Mouse (Mus musculus): ENCODE data around the gene Cspg5. TPM values are rescaled to one million over a fixed set of nuclear protein-coding genes. Genes with fewer than 3 reads are reported as not detected.

Gene Cspg5
- polyA plus RNA-seq, 1 experiment = 0.24 TPM

- H3K79me2 ChIP-seq (ENCODE audit: control insufficient read depth, insufficient read depth) = no peaks in the 10 kb centered on the region
- no peak overlapping the region for H3K4me2 ChIP-seq (ENCODE audit: low read depth)
- no peaks in the 10 kb centered on the region for H3K27me3 ChIP-seq (ENCODE audit: control insufficient read depth, insufficient read depth, insufficient read length)
- H3ac ChIP-seq (ENCODE audit: control insufficient read depth, insufficient read length) = no peak overlapping the region
- no peak for TF ChIP-seq MYOD1 (IDR thresholded peaks at IDR 0.05; ENCODE audit: control insufficient read depth in 1 of 3, insufficient read length in 2 of 3, low read depth in 2 of 3)
- no peak for TF ChIP-seq USF1 (IDR thresholded peaks at IDR 0.05; ENCODE audit: low read depth)
- TF ChIP-seq SRF (IDR thresholded peaks at IDR 0.05; ENCODE audit: control insufficient read depth, insufficient read length, low read depth) = no peak
- no peak for TF ChIP-seq MYOG (IDR thresholded peaks at IDR 0.05; ENCODE audit: control insufficient read depth in 1 of 3, insufficient read depth in 1 of 3, insufficient read length in 2 of 3, low read depth in 2 of 3)
- TF ChIP-seq MAX (IDR thresholded peaks at IDR 0.05; ENCODE audit: low read depth) = no peak
- no peak for TF ChIP-seq TCF12 (IDR thresholded peaks at IDR 0.05; ENCODE audit: insufficient read depth, poor library complexity, severe bottlenecking)
- no peak for TF ChIP-seq TCF3 (IDR thresholded peaks at IDR 0.05; ENCODE audit: insufficient read length, low read depth)
- TF ChIP-seq E2F4 (IDR thresholded peaks at IDR 0.05; ENCODE audit: insufficient read depth) = no peak
- no peak for TF ChIP-seq POLR2AphosphoS2 (IDR thresholded peaks at IDR 0.05; ENCODE audit: insufficient read length, low read depth)
- no peak for TF ChIP-seq POLR2A (IDR thresholded peaks at IDR 0.05; ENCODE audit: insufficient read length, low read depth)
- no peak for TF ChIP-seq REST (IDR thresholded peaks at IDR 0.05; ENCODE audit: insufficient read depth, insufficient read length)
- TF ChIP-seq CEBPB (IDR thresholded peaks at IDR 0.05; ENCODE audit: insufficient read depth, poor library complexity, severe bottlenecking) = no peak
- peaks cover 66% of the 10 kb centered on the region for H3K36me3 ChIP-seq (ENCODE audit: control insufficient read depth, insufficient read depth)
- no peak overlapping the region for H3K4me3 ChIP-seq
Measured at GRCm38 (mm10) chr9:110208265-110208664, 35.3 kb upstream of the Cspg5 start.

GRCm38 (mm10) chr9:110208967-110209366 lies 34.6 kb upstream of the Cspg5 start:
- Histone ChIP-seq H3K4me3 (no peak overlapping the region), H3ac (ENCODE audit: control insufficient read depth, insufficient read length) (no peak overlapping the region), H3K4me2 (ENCODE audit: low read depth) (no peak overlapping the region), H3K79me2 (ENCODE audit: control insufficient read depth, insufficient read depth) (no peaks in the 10 kb centered on the region), H3K36me3 (ENCODE audit: control insufficient read depth, insufficient read depth) (peaks cover 71% of the 10 kb centered on the region), H3K27me3 (ENCODE audit: control insufficient read depth, insufficient read depth, insufficient read length) (no peaks in the 10 kb centered on the region)
- TF ChIP-seq SRF (IDR thresholded peaks at IDR 0.05; ENCODE audit: control insufficient read depth, insufficient read length, low read depth) (no peak), MYOD1 (IDR thresholded peaks at IDR 0.05; ENCODE audit: control insufficient read depth in 1 of 3, insufficient read length in 2 of 3, low read depth in 2 of 3) (no peak), TCF12 (IDR thresholded peaks at IDR 0.05; ENCODE audit: insufficient read depth, poor library complexity, severe bottlenecking) (no peak), CEBPB (IDR thresholded peaks at IDR 0.05; ENCODE audit: insufficient read depth, poor library complexity, severe bottlenecking) (no peak), MYOG (IDR thresholded peaks at IDR 0.05; ENCODE audit: control insufficient read depth in 1 of 3, insufficient read depth in 1 of 3, insufficient read length in 2 of 3, low read depth in 2 of 3) (no peak), MAX (IDR thresholded peaks at IDR 0.05; ENCODE audit: low read depth) (no peak), POLR2A (IDR thresholded peaks at IDR 0.05; ENCODE audit: insufficient read length, low read depth) (no peak), POLR2AphosphoS2 (IDR thresholded peaks at IDR 0.05; ENCODE audit: insufficient read length, low read depth) (no peak), E2F4 (IDR thresholded peaks at IDR 0.05; ENCODE audit: insufficient read depth) (no peak), TCF3 (IDR thresholded peaks at IDR 0.05; ENCODE audit: insufficient read length, low read depth) (no peak), REST (IDR thresholded peaks at IDR 0.05; ENCODE audit: insufficient read depth, insufficient read length) (no peak), USF1 (IDR thresholded peaks at IDR 0.05; ENCODE audit: low read depth) (no peak)

DNA sequence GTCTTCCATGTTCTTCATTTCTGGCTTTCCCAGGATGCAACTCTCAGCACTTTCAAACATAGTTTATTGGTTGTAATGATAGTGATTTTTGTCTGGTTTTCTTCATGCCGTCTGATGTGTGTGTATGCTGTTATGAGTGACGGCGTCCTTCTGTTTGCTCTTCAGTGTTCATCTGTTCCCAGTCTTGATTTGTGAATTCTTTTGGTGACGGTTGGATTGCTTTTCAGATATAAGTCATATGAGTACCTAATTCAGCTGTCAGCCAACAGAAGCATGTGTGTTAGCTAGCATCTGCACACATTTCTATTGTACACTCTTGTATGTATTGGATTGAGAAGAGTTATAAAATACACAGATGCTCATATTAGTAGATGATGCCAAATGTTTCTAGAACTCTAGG lies 19.3 kb upstream of the Cspg5 start:
- Histone ChIP-seq H3K36me3 (ENCODE audit: control insufficient read depth, insufficient read depth) (peaks cover 35% of the 10 kb centered on the region), H3K79me2 (ENCODE audit: control insufficient read depth, insufficient read depth) (no peaks in the 10 kb centered on the region), H3K4me3 (no peak overlapping the region), H3ac (ENCODE audit: control insufficient read depth, insufficient read length) (no peak overlapping the region), H3K4me2 (ENCODE audit: low read depth) (no peak overlapping the region), H3K27me3 (ENCODE audit: control insufficient read depth, insufficient read depth, insufficient read length) (no peaks in the 10 kb centered on the region)
- TF ChIP-seq MYOD1 (IDR thresholded peaks at IDR 0.05; ENCODE audit: control insufficient read depth in 1 of 3, insufficient read length in 2 of 3, low read depth in 2 of 3) (no peak), E2F4 (IDR thresholded peaks at IDR 0.05; ENCODE audit: insufficient read depth) (no peak), POLR2A (IDR thresholded peaks at IDR 0.05; ENCODE audit: insufficient read length, low read depth) (no peak), MYOG (IDR thresholded peaks at IDR 0.05; ENCODE audit: control insufficient read depth in 1 of 3, insufficient read depth in 1 of 3, insufficient read length in 2 of 3, low read depth in 2 of 3) (no peak), POLR2AphosphoS2 (IDR thresholded peaks at IDR 0.05; ENCODE audit: insufficient read length, low read depth) (no peak), USF1 (IDR thresholded peaks at IDR 0.05; ENCODE audit: low read depth) (no peak), CEBPB (IDR thresholded peaks at IDR 0.05; ENCODE audit: insufficient read depth, poor library complexity, severe bottlenecking) (no peak), MAX (IDR thresholded peaks at IDR 0.05; ENCODE audit: low read depth) (no peak), TCF12 (IDR thresholded peaks at IDR 0.05; ENCODE audit: insufficient read depth, poor library complexity, severe bottlenecking) (no peak)

GRCm38 (mm10) chr9:110226191-110226590 lies 17.4 kb upstream of the Cspg5 start:
- Histone ChIP-seq H3ac (ENCODE audit: control insufficient read depth, insufficient read length) (no peak overlapping the region), H3K79me2 (ENCODE audit: control insufficient read depth, insufficient read depth) (no peaks in the 10 kb centered on the region), H3K4me2 (ENCODE audit: low read depth) (no peak overlapping the region), H3K27me3 (ENCODE audit: control insufficient read depth, insufficient read depth, insufficient read length) (no peaks in the 10 kb centered on the region), H3K4me3 (no peak overlapping the region), H3K36me3 (ENCODE audit: control insufficient read depth, insufficient read depth) (peaks cover 26% of the 10 kb centered on the region)
- TF ChIP-seq CEBPB (IDR thresholded peaks at IDR 0.05; ENCODE audit: insufficient read depth, poor library complexity, severe bottlenecking) (no peak), POLR2A (IDR thresholded peaks at IDR 0.05; ENCODE audit: insufficient read length, low read depth) (no peak), TCF3 (IDR thresholded peaks at IDR 0.05; ENCODE audit: insufficient read length, low read depth) (no peak), REST (IDR thresholded peaks at IDR 0.05; ENCODE audit: insufficient read depth, insufficient read length) (no peak), MYOG (IDR thresholded peaks at IDR 0.05; ENCODE audit: control insufficient read depth in 1 of 3, insufficient read depth in 1 of 3, insufficient read length in 2 of 3, low read depth in 2 of 3) (no peak), MAX (IDR thresholded peaks at IDR 0.05; ENCODE audit: low read depth) (no peak), TCF12 (IDR thresholded peaks at IDR 0.05; ENCODE audit: insufficient read depth, poor library complexity, severe bottlenecking) (no peak), USF1 (IDR thresholded peaks at IDR 0.05; ENCODE audit: low read depth) (no peak), E2F4 (IDR thresholded peaks at IDR 0.05; ENCODE audit: insufficient read depth) (no peak), POLR2AphosphoS2 (IDR thresholded peaks at IDR 0.05; ENCODE audit: insufficient read length, low read depth) (no peak), SRF (IDR thresholded peaks at IDR 0.05; ENCODE audit: control insufficient read depth, insufficient read length, low read depth) (no peak), MYOD1 (IDR thresholded peaks at IDR 0.05; ENCODE audit: control insufficient read depth in 1 of 3, insufficient read length in 2 of 3, low read depth in 2 of 3) (no peak)

Data from myocyte (in vitro differentiated cells).